Mouse (Mus musculus): ENCODE results near the gene Gm39566. TPM values are rescaled to one million over a fixed set of nuclear protein-coding genes. Genes with fewer than 3 reads are reported as not detected.

The Gm39566 gene
- polyA plus RNA-seq, 1 experiment from 2014 or later, result not detected

DNA sequence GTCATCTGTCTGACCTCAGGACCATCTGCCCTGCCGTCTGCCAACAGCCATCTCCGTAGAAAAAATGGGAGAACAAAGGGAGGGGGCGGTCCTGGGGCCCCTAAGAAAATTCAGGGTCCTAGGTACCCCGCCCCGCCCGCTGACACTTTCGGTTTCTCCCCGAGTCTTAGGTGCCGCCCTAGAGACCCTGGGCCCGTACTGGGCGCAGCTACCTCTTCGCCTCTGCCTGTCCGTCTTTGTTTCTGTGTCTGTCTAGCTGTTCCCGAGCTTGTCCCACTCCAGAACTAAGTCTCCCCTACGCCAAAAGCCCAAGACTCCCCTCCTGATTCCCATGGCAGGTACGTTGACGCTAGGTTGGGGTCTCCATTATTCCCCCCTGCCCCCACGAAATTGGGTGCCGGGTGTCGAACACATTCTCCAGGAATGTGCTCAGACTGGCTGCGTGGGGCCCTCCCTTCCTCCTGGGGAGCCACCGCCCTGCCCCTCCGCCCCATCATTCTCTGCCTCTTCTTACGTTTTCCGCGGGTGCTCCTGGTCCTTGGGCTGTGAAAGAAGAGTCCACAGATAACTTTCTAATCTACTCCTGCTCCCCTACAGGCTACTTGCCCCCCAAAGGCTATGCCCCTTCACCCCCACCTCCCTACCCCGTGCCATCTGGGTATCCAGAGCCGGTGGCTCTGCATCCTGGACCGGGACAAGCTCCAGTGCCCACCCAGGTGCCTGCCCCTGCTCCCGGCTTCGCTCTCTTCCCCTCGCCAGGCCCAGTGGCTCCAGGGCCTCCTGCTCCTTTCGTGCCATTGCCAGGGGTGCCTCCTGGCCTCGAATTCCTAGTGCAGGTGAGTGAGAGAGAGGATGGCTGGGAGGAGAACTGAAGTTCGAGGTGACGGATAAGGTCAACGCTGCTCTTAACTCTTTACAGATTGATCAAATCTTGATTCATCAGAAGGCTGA lies 31.9 kb upstream of the Gm39566 start:
- no peaks in the 10 kb centered on the region for H3K27me3 ChIP-seq (replicated peaks)
- peak overlapping the region; percentile 81 for H3K4me3 ChIP-seq
- peak overlapping the region; percentile 95 for H3K9ac ChIP-seq
- peak overlapping the region; percentile 92 for H3K4me2 ChIP-seq
- H3K4me1 ChIP-seq, result peaks cover 29% of the 10 kb centered on the region
- WGBS, result 13% methylated on average over 37 of the region's 37 CpGs
- no peaks in the 10 kb centered on the region for H3K9me3 ChIP-seq
- H3K27ac ChIP-seq, result peak overlapping the region; percentile 97
- ATAC-seq (replicated peaks), result peak; percentile 68
- peaks cover 13% of the 10 kb centered on the region; the same call in 1 of the 2 replicates for H3K36me3 ChIP-seq (replicated peaks)

DNA sequence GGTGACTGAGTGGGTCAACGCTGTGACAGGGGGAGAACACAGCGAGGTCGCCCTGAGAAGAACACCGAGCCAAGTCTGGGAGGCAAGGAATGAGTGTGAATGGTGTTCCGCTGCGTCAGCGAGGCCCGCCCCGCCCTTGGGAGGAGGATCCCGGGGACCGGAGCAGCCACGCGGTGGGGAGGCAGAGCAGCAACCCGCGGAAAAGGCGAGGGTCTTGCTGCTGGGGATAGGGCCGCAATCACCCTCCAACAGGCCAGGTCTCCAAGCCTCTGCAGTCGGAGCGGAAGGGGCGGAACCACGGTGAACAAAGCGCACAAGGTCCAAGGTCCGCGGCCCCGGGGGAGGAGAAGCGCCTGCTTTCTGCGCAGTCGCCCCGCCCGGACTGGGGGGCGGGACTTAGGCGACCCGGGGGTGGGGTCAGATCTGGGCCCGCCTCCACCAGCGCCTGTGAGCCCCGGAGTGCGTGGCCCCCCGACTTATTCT lies 31.1 kb upstream of the Gm39566 start, which contains the start of gene Plscr3:
Gene Plscr3, plus strand, starts transcription at position 179 of the 483 bp plus-strand sequence.
- Histone ChIP-seq H3K4me1 (peaks cover 29% of the 10 kb centered on the region), H3K4me3 (peak within 1 kb of the TSS; percentile 81), H3K4me2 (peak within 1 kb of the TSS; percentile 92), H3K27me3 (replicated peaks) (no peaks in the 10 kb centered on the region), H3K27ac (peak within 1 kb of the TSS; percentile 97), H3K9me3 (no peaks in the 10 kb centered on the region), H3K36me3 (replicated peaks) (peaks cover 8% of the 10 kb centered on the region; the same call in 1 of the 2 replicates), H3K9ac (peak within 1 kb of the TSS; percentile 95)
- ATAC-seq (replicated peaks), result peak; percentile 93
- WGBS, result under 1% methylated on average over 36 of the region's 38 CpGs

DNA sequence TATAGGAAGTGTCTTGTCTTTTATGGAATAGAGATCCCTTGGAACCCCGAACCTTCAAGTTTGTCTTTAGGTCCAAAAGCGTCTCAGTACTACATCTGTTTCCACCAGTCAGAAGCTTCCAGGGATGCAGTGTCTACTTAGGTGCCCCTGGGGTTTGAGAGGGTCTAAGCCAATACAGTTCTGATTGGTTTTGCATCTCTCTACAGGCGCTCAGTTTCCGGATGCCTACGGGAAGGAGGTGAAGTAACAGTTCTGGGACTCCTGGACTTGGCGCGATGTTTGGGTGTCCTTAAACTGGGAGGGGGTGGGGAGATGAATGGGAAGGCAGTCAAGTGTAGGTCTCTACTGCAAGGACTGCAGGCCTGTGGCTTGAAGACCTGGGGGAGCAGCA lies 23.6 kb upstream of the Gm39566 start:
- Histone ChIP-seq H3K27ac (peak overlapping the region; percentile 97), H3K9ac (peak overlapping the region; percentile 66), H3K4me3 (peak overlapping the region; percentile 89), H3K4me1 (peaks cover 36% of the 10 kb centered on the region), H3K9me3 (no peaks in the 10 kb centered on the region), H3K27me3 (replicated peaks) (no peaks in the 10 kb centered on the region), H3K36me3 (replicated peaks) (no peaks in the 10 kb centered on the region; the same call in 1 of the 2 replicates), H3K4me2 (peak overlapping the region; percentile 96)
- WGBS, result 2% methylated on average over 7 of the region's 7 CpGs
- ATAC-seq (replicated peaks), result 0 out of 2 replicates have a peak, but pooled peaks have one; percentile 1

DNA sequence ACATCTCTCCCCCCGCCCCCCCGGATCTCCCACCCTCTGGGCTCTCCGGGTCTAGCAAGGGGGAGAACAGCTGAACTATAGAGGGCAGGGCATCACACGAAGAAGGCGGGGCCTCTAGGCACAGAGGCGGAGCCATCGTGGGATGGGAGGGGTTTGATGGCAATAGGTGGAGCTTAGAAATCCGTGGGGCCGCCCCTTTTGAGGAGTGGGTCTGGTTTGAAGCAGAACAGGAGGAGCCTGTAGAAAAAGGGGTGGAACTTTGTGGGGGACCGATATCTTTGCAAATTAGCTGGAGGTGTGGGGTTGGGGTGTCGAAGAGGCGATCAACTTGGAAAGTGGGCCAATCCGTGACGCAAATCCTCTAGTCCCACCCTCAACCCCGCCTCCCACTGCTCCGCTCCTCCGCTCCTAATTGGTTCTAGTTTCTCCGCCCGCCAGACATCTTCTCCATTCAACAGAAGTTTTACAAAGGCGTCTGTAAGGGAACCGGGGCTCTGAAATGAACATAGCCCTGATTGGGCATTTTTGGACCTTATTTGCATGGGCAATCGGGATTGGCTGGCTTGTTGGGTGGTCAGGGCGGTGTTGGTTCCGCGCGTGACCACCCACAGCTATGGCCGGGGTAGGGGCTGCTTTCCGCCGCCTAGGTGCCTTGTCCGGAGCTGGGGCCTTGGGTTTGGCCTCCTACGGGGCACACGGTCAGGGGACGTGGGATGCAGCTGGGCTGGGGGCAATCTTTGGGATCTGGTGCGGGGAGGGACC lies 23.0 kb upstream of the Gm39566 start, which contains the start of gene Tmem256:
Gene Tmem256, plus strand, starts transcription at position 563 of the 762 bp plus-strand sequence.
- peak; percentile 92 for ATAC-seq (replicated peaks)
- under 1% methylated on average over 34 of the region's 34 CpGs for WGBS
- Histone ChIP-seq H3K27ac (peak within 1 kb of the TSS; percentile 97), H3K4me2 (peak within 1 kb of the TSS; percentile 96), H3K4me1 (peaks cover 40% of the 10 kb centered on the region), H3K27me3 (replicated peaks) (no peaks in the 10 kb centered on the region), H3K36me3 (replicated peaks) (no peaks in the 10 kb centered on the region; the same call in 1 of the 2 replicates), H3K4me3 (peak within 1 kb of the TSS; percentile 89), H3K9ac (peak within 1 kb of the TSS; percentile 98), H3K9me3 (no peaks in the 10 kb centered on the region)

DNA sequence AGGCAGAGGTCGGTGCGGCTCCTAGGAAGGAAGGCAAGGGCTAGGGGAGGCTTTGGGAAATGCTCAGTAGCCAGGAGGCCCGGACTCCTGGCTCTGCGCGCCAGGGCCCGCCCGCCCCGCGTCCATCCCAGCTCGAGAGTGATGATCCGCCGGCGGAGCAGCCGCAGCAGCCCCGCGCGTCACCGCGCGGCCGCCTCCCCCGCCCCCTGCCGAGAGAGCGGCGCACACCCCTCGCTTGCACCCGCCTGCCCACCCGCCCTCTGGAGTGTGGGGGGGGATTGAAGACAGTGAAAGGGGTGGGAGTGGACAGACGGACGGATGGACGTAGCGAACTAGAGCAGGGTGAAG lies 22.5 kb upstream of the Gm39566 start, which contains the start of gene Nlgn2:
Gene Nlgn2, minus strand, starts transcription at position 181 of the 348 bp plus-strand sequence.
- 0% methylated on average over 29 of the region's 32 CpGs for WGBS

DNA sequence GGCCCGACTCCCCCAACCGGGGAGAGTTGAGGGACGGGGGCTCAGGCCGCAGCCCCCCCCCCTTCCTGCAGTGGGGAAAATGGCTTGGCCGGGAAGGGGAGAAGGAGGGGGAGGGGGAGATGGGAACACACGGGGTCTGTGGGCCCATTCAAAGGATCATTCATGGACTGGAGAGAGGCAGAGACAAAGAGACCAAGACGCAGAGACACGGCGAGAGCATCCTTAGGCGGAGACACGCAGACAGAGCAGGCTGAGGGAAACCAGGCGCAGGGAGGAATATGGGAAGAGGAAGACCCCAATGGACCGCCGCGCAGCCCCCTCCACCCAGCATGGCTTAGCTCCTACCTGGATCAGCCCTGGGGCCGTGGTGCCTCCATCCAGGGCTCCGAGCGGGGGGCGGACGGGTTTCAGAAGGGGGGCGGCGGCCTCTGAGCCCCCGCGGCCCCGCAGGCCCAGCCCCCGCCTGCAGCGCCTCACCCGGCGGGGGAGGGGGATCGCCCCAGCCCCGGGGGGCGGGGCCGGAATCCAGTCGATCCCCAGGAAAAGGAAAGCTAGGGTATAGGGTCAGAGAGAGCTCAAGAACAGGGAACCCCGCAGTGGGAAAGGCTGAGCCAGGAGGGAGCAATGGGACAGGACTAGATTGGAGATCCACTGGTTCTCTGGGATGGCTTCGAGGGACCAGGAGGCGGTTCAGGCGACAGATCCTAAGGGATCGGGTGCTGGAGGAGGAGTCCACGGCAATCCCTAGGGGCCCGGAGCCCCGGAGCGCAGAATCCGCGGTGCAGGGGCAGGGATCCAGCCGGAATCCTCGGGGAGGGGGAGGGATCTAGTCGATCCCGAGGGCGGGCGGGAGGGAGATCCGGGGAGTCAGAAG lies 21.8 kb upstream of the Gm39566 start:
- H3K9me3 ChIP-seq, result no peaks in the 10 kb centered on the region
- H3K27ac ChIP-seq, result peak overlapping the region; percentile 97
- peaks cover 46% of the 10 kb centered on the region for H3K4me1 ChIP-seq
- peak overlapping the region; percentile 89 for H3K4me3 ChIP-seq
- H3K27me3 ChIP-seq (replicated peaks), result no peaks in the 10 kb centered on the region
- ATAC-seq (replicated peaks), result peak; percentile 7
- peaks cover 3% of the 10 kb centered on the region; the same call in 1 of the 2 replicates for H3K36me3 ChIP-seq (replicated peaks)
- under 1% methylated on average over 51 of the region's 52 CpGs for WGBS
- H3K9ac ChIP-seq, result peak overlapping the region; percentile 98
- peak overlapping the region; percentile 96 for H3K4me2 ChIP-seq

More for the DNA sequence above, 22.5 kb upstream of the Gm39566 start, which contains the start of gene Nlgn2:
- peak within 1 kb of the TSS; percentile 96 for H3K4me2 ChIP-seq
- peak; percentile 82 for ATAC-seq (replicated peaks)
- peak within 1 kb of the TSS; percentile 89 for H3K4me3 ChIP-seq
- peak within 1 kb of the TSS; percentile 97 for H3K27ac ChIP-seq
- no peaks in the 10 kb centered on the region for H3K9me3 ChIP-seq
- H3K9ac ChIP-seq, result peak within 1 kb of the TSS; percentile 98
- no peaks in the 10 kb centered on the region for H3K27me3 ChIP-seq (replicated peaks)
- H3K4me1 ChIP-seq, result peaks cover 43% of the 10 kb centered on the region
- H3K36me3 ChIP-seq (replicated peaks), result no peaks in the 10 kb centered on the region; the same call in 1 of the 2 replicates

DNA sequence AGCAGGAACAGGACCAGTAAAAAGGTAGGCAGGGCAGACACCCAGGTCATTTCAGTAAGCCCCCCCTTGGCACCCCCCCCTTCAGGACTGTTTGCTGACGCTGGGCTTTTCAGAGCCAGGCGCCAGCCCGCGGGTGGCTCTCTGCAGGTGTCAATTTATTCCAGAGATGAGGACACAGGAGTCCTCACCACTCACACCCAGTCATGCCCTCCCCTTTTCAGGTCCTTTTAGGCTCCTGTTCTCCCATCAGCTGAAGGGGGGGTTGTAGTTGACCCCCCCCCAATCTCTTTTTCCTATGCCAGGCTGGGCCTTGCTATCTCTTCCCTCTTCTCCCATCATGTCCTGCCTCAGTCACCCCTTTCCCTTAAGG lies 20.9 kb upstream of the Gm39566 start:
- Histone ChIP-seq H3K9ac (peak overlapping the region; percentile 98), H3K27me3 (replicated peaks) (no peaks in the 10 kb centered on the region), H3K4me1 (peaks cover 46% of the 10 kb centered on the region), H3K4me2 (peak overlapping the region; percentile 96), H3K4me3 (peak overlapping the region; percentile 89), H3K36me3 (replicated peaks) (peaks cover 3% of the 10 kb centered on the region; the same call in 1 of the 2 replicates), H3K9me3 (no peaks in the 10 kb centered on the region), H3K27ac (peak overlapping the region; percentile 97)
- 2% methylated on average over 4 of the region's 4 CpGs for WGBS
- no peak for ATAC-seq (replicated peaks)

DNA sequence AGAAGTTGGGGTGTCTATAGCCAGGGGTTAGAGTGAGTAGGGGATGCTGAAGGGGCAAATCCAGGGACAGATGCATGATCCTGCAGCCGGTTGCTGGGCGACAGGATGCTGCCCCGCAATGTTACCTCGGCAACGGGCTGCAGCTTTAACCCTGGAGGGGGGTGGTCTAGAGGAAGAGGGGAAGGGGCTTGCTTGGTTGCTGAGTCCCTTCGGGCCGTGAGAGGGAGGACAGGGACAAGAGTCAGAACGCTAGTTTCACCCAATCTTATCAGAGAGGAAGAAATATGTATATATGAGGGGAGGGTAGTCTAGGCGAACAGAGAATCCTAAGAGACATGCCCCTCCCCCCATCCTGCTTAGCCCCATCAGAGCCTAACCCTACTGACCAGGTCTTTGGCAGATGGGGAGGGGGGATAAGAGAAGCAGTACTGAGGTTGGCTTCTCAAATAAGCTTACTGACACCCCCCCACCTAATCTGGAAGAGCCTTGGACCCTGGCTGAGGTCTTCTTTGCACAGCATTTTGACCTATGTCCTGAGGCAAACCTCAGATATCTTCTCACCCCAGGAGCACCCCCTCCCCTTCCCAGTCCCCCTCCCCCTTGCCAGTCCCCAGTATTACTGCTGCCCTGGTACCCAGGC lies 20.3 kb upstream of the Gm39566 start:
- Histone ChIP-seq H3K36me3 (replicated peaks) (peaks cover 3% of the 10 kb centered on the region; the same call in 1 of the 2 replicates), H3K27me3 (replicated peaks) (no peaks in the 10 kb centered on the region), H3K9me3 (no peaks in the 10 kb centered on the region), H3K4me3 (peak overlapping the region; percentile 89), H3K4me2 (peak overlapping the region; percentile 96), H3K27ac (peak overlapping the region; percentile 97), H3K9ac (peak overlapping the region; percentile 98), H3K4me1 (peaks cover 46% of the 10 kb centered on the region)
- 3% methylated on average over 9 of the region's 9 CpGs for WGBS
- ATAC-seq (replicated peaks), result no peak

DNA sequence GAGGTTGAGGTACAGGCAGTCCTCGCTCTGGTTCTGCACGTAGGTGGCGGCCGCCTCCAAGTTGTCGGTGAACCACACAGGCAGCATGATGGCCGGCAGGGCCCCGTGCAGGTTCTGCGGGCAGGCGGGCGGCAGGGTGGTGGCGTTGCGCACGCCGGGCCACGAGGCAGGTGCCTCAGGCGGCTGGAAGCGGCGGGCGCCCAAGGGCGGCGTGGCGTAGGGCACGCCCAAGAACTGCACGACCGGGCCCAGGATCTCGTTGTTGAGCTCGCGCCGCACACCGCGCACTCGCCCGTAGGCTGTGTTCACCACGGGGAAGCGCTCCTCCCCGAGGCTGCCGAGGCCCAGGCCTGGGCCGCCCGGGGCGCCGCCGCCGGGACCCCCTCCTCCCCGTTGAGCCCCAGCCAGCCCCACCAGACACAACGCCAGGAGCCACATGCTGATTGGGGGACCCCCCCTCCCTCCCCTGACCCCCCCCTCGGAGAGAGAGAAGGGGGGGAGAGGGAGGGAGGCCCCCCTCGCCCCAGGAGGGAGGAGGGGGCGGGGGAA lies 19.0 kb upstream of the Gm39566 start:
- H3K4me1 ChIP-seq, result peaks cover 42% of the 10 kb centered on the region
- no peak for ATAC-seq (replicated peaks)
- H3K4me3 ChIP-seq, result peak overlapping the region; percentile 89
- peak overlapping the region; percentile 96 for H3K4me2 ChIP-seq
- peak overlapping the region; percentile 97 for H3K27ac ChIP-seq
- H3K9ac ChIP-seq, result peak overlapping the region; percentile 98
- 6% methylated on average over 47 of the region's 48 CpGs for WGBS
- H3K36me3 ChIP-seq (replicated peaks), result peaks cover 3% of the 10 kb centered on the region; the same call in 1 of the 2 replicates
- no peaks in the 10 kb centered on the region for H3K9me3 ChIP-seq
- H3K27me3 ChIP-seq (replicated peaks), result no peaks in the 10 kb centered on the region

DNA sequence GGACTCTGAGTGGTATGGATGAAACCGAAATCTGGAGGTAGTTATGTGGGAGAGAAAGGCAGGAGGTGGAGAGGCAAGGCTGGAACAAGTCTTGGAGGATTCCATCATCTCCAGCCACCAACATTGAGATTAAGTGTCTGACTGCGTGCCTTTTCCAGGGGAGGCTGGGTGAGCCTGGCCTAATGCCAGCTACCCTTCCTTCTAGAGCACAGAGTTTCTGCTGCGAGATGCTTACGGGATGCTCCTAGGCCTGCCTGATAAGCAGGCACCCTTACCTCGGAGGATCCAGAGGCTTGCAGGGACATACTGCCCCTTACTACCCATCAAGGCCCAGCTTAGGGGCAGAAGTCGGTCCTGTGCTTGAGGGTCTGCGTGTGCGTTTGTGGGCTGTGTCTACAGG lies 18.5 kb upstream of the Gm39566 start:
- Histone ChIP-seq H3K4me3 (peak overlapping the region; percentile 89), H3K27me3 (replicated peaks) (no peaks in the 10 kb centered on the region), H3K4me1 (peaks cover 40% of the 10 kb centered on the region), H3K36me3 (replicated peaks) (peaks cover 3% of the 10 kb centered on the region; the same call in 1 of the 2 replicates), H3K9ac (peak overlapping the region; percentile 98), H3K27ac (peak overlapping the region; percentile 97; the same call in 1 of the 2 replicates), H3K9me3 (no peaks in the 10 kb centered on the region), H3K4me2 (peak overlapping the region; percentile 96)
- WGBS, result 63% methylated on average over 8 of the region's 8 CpGs
- ATAC-seq (replicated peaks), result no peak

Measured in midbrain, embryonic 15.5 days (tissue).